Mouse (Mus musculus) B cell, adult 2 months (primary cell): ENCODE results near the gene Nsl1.
A peak's percentile ranks its signal among the peaks of the same experiment; 100 is the strongest.

Source experiments
- DNase-seq, 2 experiments: peaks; one replicate each; pipeline ENCODE4 v3.0.0; 2022

The Nsl1 gene

DNA sequence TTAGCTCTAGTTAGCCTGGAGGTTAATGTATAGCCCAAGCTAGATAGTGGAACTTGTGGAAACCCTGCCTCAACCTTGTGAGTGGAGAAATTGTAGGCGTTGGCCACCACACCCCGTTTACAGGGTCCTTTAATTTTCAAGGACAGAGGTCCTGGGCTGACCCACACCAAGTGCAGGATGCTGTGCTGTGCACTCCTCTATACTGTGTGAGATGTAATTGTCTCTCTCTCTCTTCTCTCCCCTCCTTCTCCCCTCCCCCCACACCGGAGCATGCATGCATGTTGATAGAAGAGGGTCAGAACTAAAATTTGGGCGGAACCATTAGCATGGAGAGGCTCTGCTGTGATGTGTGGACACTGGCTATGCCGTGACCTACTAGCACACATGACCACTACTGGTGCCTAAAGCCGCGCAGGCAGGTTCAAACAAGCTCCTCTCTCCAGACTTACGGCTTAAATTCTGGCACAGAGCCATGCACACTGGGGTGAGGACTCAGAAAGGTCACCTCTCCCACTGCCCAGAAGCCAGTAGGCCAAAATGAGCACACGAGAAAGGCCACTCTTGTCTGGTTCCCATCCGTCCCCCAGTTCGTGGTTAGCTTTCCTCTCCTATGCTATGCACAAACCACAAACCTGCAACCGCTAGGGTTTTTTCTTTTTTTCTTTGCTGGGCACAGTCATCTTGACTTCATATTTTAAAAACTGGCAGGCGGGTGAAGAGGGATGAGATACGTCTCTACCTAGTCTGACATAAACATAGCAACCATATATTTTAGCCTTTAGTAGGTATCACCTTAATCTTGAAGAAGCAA is 34.3 kb downstream of the Nsl1 start:
- DNase-seq = no peak

DNA sequence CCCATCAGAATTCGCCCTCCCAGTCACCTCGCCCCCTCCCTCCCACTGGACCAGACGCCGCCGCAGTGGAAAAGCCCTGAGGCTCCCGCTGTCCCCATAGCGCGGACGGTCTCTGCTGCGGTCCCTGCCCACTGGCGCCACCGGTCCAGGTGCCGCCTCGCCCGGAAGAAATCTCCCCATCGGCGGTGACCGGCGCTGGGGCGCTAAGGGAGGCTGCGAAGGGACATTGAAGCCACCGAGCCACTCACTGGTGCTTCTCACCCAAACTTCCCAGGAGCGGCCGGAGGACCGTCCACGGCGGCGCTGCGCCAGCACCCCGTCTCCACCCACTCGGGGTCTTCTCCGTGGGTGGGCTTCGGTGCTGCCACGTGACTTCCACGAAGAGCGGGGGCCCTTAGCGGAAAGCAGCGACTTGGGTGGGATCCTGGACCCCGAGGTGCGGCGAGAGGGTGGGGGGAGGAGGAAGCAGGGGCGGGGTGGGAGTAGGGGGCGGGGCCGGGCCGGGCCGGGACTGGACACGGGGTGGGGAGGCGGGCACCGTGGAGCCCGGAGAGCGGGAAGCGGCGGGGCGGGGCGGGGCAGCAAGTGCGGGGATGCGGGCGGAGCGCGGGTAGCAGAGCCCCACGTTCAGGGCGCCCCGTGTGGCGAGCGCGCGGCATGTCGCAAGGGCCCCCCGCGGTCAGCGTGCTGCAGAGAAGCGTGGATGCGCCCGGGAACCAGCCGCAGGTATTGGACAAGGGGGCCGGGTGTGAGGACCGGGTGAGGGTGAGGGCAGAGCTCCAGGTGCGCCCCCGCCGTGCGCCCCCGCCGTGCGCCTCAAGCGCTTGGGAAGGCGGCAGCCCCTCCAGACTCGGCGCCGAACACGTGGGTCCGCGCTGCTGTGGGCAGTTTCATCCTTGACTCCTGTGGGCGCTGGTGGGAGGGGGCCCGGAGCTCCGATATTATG is 35.3 kb downstream of the Nsl1 start, which contains the start of gene Batf3:
TSS of gene Batf3 (plus strand) at position 46 of the 946 bp plus-strand sequence.
- DNase-seq = peak; percentile 61 to 62

DNA sequence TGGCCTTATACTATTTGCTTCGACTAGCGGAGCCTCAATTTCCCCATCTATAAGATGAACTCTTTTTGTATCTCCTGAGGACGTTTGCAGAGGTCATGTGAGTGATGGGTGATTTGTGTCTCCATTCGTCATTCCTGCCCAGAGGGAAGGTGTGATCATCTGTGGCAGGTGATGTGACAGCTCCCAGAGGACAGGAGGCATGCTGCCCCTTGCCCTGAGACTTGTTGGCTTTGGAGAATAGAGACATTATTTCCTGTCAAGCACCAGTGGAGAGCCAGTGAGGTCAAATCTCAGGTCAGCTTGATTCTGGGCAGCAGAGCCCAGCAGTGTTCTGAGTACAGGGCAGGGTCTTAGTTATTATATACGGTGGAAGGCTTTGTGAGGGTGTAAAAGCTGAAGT is 36.3 kb downstream of the Nsl1 start:
- no peak for DNase-seq

DNA sequence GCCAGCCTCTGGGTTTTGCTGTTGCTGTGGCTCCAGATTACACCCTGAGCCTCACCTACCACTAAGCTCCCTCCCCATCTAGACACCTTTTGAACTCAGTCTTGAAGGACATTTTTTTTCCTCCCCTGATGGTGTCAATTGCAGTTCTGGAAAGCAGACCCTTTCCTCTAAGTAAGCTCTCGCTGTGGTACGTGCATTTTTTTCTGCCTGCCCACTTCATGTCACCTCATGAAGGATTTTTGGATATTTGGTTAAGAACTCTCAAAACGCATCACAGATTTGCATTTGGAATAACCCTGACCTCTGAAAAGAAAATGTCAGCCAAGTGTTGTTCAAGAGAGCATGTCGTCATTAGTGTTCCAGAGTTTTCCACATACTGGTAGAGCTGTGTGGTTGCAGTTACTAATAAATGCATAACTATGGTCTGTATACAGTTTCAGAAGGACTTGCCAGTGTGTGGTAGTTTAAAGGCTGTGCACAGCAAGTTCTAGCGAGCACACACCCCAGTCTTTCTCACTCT is 37.0 kb downstream of the Nsl1 start:
- no peak for DNase-seq

DNA sequence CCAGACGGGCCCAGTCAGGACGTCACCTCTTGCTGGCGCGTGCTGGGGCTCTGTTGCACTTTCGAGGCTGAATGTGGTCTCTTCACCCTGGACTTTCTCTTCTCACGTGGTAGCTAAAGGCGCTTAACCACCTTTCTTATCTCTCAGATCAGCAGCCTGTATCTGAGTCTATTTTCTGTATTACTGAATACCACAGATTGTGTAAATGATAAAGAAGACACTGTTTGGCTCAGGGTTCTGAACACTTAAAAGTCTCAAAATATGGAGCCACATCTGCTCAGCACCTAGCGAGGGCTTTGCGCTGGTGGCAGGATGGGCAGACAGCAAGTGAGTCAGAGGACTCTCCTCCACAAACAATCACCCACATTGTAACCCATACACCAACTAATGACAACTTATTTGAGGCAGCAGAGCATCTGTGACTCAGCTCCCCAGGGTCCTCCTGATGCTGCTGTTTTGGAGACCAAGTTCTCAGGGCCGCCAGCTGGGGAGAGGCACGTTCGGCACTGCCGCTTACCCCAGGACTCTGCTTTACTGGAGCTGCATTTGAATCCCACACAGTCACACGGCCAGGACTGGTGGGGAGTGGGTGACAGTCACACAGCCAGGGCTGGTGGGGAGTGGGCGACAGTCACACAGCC is 40.0 kb downstream of the Nsl1 start:
- DNase-seq = no peak

DNA sequence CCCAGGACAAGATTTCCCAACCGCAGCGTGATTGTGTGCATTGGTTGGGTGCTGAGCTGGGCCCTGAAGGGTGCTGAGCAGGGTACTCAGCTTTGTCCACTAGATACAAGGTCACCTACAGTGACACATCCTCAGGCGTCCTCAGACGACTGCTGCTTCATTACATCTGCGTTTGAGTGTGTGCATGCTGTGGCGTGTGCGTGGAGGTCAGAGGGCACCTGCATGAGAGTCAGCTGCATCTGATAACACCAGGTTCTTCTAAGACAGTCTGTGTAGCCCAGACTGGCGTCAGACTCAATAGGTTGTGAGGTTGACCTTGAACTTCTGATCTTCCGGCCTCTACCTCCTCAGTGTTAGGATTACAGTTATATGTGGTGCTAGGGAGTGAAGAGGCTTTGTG is 42.4 kb downstream of the Nsl1 start:
- DNase-seq = no peak

DNA sequence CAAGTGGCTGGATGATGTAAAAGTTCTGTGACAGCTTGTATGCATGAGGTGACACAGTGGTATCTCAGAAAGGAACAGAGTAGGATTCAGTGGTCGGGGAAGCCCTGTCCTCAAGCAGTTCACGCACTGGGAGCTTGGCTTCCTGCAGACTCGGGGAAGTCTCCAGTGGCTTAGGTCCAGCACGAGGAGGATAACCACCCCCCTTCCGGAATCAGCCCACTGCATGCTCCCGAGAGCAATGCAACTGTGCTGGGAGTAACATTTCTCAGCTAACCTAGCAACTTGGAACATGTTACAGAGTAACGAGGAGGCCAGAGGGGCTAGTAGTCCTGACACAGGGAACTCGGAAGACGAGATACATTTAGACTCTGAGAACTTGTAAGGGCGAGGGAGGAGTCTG is 44.5 kb downstream of the Nsl1 start:
- DNase-seq = no peak

DNA sequence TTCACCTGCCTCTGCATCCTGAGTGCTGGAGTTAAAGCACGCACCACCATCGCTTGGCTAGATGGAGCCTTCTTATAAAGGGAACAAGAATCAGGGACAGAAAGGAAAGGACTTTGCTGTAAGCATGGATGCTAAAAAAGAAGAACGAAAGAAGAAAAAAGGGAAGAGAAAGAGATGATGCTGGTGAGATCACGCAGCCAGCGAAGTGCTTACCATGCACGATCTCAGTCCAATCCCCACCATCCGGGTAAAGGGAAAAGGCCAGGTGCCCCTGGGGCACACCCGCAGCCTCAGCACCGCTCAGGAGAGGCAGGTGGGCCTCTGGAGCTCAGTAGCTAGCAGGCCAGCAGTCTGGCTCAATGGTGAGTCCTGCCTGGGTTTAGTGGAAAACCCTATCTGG is 47.1 kb downstream of the Nsl1 start:
- DNase-seq = no peak

DNA sequence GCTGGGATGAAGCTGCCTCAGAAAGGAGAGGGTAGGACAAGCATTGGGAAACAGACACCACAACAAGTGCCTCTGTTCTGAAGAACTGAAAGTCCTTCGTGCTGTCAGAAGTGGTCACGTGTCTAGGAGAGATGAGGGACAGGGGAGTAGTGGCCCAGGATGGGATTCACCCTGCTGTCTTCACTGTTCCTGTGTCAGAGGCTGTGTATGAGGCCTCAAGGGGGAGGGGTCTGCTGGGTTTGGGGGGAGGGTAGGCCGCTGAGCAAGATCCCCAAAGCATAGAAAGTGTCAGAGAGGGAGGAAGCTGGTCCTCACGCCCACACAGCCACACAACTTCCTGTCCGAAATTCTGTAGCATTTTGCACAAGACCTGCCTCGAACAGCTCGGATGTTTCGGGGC is 48.3 kb downstream of the Nsl1 start:
- DNase-seq = peak; percentile 30 to 36

DNA sequence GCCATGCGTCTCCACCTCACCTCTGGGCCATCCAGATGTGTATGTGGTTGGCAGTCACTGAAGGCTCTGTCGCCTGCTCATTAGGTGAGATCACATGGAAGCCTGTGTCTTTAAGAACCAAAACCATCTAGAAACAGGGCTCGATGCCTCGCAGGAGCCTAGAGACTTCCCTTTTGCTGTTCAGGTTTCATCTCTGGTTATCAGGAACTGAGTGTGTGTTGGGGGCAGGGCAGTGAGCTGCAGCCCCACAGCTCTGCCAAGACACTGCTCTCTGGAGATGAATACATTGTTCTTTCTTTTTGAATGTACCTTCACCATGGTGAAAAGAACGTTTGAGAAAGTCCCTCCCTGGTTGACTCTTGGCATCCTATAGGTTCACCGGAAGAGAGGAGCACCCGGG is 52.1 kb downstream of the Nsl1 start:
- peak in 1 of 2 experiments; percentile 27 for DNase-seq

DNA sequence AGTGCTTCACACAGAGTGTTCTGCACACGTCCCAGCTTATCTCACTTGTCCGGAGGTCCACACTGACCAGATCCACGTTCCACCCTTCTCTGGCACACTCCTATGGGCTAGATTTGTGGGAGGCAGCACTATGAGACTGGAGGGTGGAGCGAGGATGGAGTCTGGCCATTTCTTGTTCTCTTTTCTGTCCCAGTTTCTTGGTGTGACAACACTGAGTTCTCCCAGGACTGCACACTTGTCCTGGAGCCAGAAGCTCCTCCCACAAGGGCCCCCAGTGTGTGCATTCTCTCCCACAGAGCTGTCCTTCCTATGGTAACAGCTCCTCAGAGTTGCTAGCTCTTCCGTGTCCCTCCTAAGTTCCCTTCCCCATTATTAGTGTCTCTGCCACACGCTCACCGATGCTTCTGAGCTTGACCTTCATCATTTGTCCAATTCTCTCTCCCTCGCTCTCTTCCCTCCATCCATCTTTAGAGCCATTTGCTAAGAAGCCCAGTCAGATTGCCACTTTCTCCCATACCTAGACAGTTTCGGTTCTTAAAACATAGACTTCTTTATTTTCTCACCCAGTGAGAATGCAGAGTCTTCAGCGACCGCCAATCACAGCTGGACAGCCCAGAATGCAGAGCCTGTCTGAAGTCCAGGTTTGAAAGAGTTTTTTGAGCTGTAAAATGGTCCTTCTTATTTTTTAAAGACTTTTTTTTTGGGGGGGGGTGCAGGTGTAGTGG is 52.9 kb downstream of the Nsl1 start:
- no peak for DNase-seq

DNA sequence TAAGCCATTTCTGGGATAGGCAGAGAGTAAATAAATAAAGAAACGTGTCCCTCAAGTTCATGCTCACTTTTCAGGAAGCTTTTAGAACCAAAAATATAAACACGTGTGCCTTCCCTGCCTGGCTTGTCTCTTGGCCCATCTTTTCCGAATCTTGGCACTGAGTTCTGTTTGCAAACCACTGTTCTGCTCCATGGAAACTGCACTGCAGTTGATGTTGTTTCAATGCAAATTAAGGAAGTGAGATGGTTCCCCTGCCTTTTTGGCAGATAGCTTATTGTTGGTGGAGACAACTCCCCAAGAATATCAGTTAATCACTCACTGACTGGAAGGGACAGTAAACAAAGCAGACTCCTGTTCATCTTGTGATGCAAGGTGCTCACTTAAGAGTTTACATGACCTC is 59.9 kb downstream of the Nsl1 start:
- DNase-seq = no peak

DNA sequence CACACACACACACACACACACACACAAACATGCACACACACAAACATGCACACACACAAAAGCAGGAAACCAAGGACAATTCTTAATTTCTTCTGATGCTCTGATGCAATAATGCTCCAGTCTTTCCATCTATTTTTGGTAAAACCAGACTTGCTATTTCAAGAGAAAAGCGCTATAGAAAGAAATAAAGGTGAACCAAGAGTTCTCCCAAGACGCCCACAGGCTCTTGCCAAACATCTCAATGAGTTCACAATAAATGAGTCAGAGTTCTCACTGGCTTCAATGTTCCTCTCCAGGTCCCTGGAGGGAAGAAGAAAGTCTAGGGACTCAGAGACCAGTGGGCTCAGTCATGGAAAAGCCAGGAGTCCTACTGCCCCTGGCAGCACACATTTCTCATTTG is 60.9 kb downstream of the Nsl1 start:
- DNase-seq = no peak

DNA sequence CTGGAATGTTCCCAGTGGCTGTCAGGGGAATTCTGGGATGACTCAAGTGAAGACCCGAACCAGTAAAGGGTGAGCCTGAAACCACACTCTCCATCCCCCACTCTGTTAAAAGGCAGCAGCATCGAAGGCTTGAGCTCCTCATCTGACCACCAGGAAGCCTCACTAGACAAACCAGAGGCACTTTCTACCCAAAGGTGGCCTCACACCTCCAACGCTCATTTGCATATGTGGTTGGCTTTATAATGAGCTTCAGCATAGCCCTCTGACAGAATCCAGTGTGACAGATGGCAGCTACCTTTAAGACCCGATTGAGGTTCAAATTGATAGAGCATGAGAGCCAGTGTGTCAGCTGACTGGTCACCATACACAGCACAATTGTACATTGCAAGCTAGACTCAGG is 61.5 kb downstream of the Nsl1 start:
- DNase-seq = no peak

DNA sequence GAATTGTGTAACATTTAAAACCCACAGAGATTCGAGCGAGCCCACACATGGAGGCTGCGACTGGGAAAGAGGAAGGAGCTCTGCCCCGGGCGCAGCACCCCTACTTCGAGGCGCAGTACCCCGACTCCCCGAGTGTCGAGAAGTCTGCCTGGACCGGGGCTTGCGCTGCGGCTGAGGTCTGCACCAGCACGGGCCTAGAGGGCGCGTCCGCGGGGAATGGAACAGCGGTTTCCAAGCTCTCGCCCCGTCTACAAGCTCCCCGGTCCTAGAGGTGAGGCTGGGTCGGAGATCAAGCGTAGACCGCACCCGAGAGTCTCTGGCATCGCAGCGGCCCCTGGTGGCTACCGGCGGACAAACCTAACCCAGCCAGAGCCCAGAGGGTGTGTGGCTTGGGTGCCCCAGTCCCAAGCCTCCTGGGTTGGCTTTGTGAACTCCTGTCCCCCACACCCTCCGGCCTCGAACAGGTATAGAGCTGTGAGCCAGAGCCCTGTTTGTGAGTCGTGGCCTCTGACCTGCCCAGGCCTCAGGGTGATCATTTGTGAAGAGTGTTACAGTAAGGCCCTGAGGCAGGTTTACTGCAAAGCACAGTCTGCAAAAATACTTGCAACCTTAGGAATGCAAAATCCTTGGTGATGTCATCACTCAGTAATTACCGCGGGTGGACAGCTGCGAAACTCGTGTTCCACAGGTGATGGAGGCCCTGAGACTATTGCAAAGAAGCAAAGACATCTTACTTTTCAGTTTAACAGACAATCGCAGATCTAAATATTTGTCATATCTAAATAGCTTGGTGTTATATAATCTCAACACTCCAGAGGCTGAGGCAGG is 63.2 kb downstream of the Nsl1 start:
- peak; percentile 82 for DNase-seq

DNA sequence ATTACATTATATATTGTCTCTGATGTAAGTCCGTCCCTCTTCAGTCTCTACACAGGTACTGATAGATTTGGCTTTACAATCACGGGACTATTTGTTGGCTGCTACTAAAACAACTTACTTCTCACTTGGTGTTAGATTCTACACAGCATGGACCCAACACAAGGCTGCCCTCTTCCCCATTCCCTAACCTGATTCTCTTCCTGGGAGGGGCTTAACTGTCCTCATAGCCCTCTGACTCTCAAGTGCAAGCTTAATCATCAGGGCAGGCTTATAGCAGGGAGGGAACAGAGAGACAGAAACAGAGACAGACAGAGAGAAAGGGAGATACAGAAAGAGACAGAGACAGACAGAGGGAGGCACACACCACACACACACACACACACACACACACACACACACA is 68.9 kb downstream of the Nsl1 start:
- no peak for DNase-seq

DNA sequence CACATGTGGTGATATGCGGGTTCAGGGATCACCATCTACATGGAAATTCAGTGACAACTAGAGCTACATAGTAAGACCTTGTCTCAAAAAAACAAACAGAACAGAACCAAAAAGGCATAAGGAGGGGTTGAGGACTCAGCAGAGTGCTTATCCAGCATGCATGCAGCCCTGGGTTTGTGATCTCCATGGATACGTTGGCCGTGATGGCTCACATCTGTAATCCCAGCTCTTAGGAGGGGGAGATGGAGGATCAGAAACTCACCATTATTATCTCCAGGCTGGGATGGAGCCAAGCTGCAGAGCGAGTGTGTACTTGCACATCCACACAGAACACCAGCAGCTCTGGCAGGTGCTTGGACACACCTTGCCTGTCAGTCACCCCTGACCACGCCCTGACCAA is 69.4 kb downstream of the Nsl1 start:
- no peak for DNase-seq

DNA sequence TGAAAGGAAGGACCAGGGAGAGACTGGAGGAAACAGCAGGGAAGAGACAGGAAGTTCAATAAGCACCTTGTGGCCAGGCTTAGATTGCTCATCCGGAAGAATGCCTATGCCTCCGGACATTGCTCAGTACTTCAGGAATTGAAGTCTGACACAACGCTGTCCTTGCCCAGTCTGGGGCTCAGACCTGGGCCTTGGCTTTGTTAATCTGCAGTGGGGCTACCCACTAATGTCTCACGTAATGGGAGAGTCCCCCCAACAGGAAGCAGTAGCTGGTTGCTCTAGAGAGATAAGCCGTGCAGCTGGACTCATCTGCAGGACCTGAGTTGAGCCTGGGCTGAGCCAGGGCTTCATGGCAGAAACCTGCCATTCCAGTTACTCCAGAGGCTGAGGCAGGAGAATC is 70.1 kb downstream of the Nsl1 start:
- DNase-seq = no peak

DNA sequence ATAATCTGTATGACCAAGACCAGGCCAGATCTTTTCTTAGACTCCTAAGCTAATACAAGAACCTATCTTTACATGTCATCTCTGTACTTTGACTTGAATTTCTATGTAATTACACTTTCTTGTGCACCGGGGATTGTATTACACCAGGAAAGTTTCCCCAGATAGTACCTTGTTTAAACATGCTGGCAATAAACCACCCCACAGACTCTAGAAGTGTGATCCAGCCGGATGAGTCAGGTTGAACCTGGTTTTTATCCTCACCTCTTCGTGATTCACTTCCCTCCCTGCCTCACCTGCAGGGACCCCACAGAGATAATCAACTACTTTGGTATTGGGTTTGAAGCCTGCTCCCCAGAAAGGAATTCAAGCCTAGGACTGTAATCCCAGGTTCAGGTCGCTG is 72.6 kb downstream of the Nsl1 start:
- DNase-seq = no peak
